Mouse (Mus musculus) stomach, embryonic 15.5 days (tissue): ENCODE measurements at regions not wholly inside any gene's neighbourhood (a gene's known extent, or its start where the extent isn't known, plus 50 kb on each side); places are given as distances from the start of the nearest gene placed in this dataset.

Experiments used
- ATAC-seq: fragments of 200-750 bp; cut with Nextera tagmentation; 2 replicates; pipeline ENCODE4 v1.8.0; 2017; ENCODE audit warnings: low read depth, moderate number of reproducible peaks, moderate TSS enrichment; ENCODE audit not compliant: insufficient read depth, low FRiP score
- H3K27ac ChIP-seq: fragments of 300-500 bp; sonication (generic); 2 replicates; pipeline ENCODE4 v1.5.1; 2015; ENCODE audit warnings: mild to moderate bottlenecking, inconsistent platforms
- H3K27me3 ChIP-seq: fragments of 300-500 bp; sonication (generic); replicated peaks from 2 replicates; pipeline ENCODE4 v1.6.1; 2015; ENCODE audit warnings: inconsistent platforms
- H3K36me3 ChIP-seq: fragments of 300-500 bp; sonication (generic); 2 replicates; pipeline ENCODE4 v1.6.1; 2015; ENCODE audit warnings: inconsistent platforms
- H3K4me1 ChIP-seq: fragments of 300-500 bp; sonication (generic); 2 replicates; pipeline ENCODE4 v1.6.1; 2015; ENCODE audit warnings: inconsistent platforms
- H3K4me2 ChIP-seq: fragments of 300-500 bp; sonication (generic); 2 replicates; pipeline ENCODE4 v1.6.1; 2015; ENCODE audit warnings: mild to moderate bottlenecking, inconsistent platforms
- H3K4me3 ChIP-seq: fragments of 300-500 bp; sonication (generic); replicated peaks from 2 replicates; pipeline ENCODE4 v1.5.1; 2015; ENCODE audit warnings: inconsistent platforms
- H3K9ac ChIP-seq: fragments of 300-500 bp; sonication (generic); 2 replicates; pipeline ENCODE4 v1.6.1; 2015; ENCODE audit warnings: inconsistent platforms
- H3K9me3 ChIP-seq: fragments of 300-500 bp; sonication (generic); 2 replicates; pipeline ENCODE4 v1.6.1; 2016; ENCODE audit warnings: inconsistent platforms
- WGBS: fragments of 180-500 bp; shearing (Covaris S2); methylation state at CpG from one replicate; pipeline ENCODE4 v1.1.7; 2015; 5-methylcytosine and 5-hydroxymethylcytosine counted together

- ATAC-seq, result no peak
- Histone ChIP-seq H3K9me3 (no peaks in the 10 kb centered on the region), H3K27ac (no peak overlapping the region), H3K4me1 (no peaks in the 10 kb centered on the region), H3K4me3 (no peak overlapping the region), H3K36me3 (no peaks in the 10 kb centered on the region), H3K9ac (no peak overlapping the region), H3K4me2 (no peak overlapping the region), H3K27me3 (no peaks in the 10 kb centered on the region)
- 26% methylated on average over 3 of the region's 3 CpGs for WGBS
Observed at GRCm38 (mm10) chr8:128156221-128156620, 202.2 kb upstream of the Nrp1 start.

- no peaks in the 10 kb centered on the region for H3K4me1 ChIP-seq
- no peak for ATAC-seq
- no peaks in the 10 kb centered on the region for H3K27me3 ChIP-seq
- H3K36me3 ChIP-seq, result no peaks in the 10 kb centered on the region
- no peak overlapping the region for H3K9ac ChIP-seq
- H3K27ac ChIP-seq, result no peak overlapping the region
- H3K9me3 ChIP-seq, result no peaks in the 10 kb centered on the region
- H3K4me3 ChIP-seq, result no peak overlapping the region
- H3K4me2 ChIP-seq, result no peak overlapping the region
Observed at GRCm38 (mm10) chr8:128162857-128163256, 195.5 kb upstream of the Nrp1 start.

GRCm38 (mm10) chr8:128164976-128165375 is 193.4 kb upstream of the Nrp1 start:
- Histone ChIP-seq H3K27me3 (no peaks in the 10 kb centered on the region), H3K27ac (no peak overlapping the region), H3K4me3 (no peak overlapping the region), H3K9me3 (no peaks in the 10 kb centered on the region), H3K9ac (no peak overlapping the region), H3K4me1 (no peaks in the 10 kb centered on the region), H3K4me2 (no peak overlapping the region), H3K36me3 (no peaks in the 10 kb centered on the region)
- WGBS, result 71% methylated on average over 5 of the region's 5 CpGs
- ATAC-seq, result no peak

- no peaks in the 10 kb centered on the region for H3K27me3 ChIP-seq
- H3K4me3 ChIP-seq, result no peak overlapping the region
- no peaks in the 10 kb centered on the region for H3K9me3 ChIP-seq
- H3K4me2 ChIP-seq, result no peak overlapping the region
- H3K4me1 ChIP-seq, result no peaks in the 10 kb centered on the region
- WGBS, result 88% methylated on average over 2 of the region's 2 CpGs
- H3K9ac ChIP-seq, result no peak overlapping the region
- no peaks in the 10 kb centered on the region for H3K36me3 ChIP-seq
- no peak overlapping the region for H3K27ac ChIP-seq
- no peak for ATAC-seq
Observed at GRCm38 (mm10) chr8:128165591-128165990, 192.8 kb upstream of the Nrp1 start.

- 73% methylated on average over 4 of the region's 4 CpGs for WGBS
- Histone ChIP-seq H3K4me3 (no peak overlapping the region), H3K27ac (no peak overlapping the region), H3K4me2 (no peak overlapping the region), H3K9ac (no peak overlapping the region), H3K9me3 (no peaks in the 10 kb centered on the region), H3K36me3 (no peaks in the 10 kb centered on the region), H3K4me1 (no peaks in the 10 kb centered on the region), H3K27me3 (no peaks in the 10 kb centered on the region)
- no peak for ATAC-seq
Observed at GRCm38 (mm10) chr8:128166097-128166496, 192.3 kb upstream of the Nrp1 start.

- H3K27ac ChIP-seq, result no peak overlapping the region
- 67% methylated on average over 3 of the region's 3 CpGs for WGBS
- no peak overlapping the region for H3K4me3 ChIP-seq
- no peak overlapping the region for H3K4me2 ChIP-seq
- no peak overlapping the region for H3K9ac ChIP-seq
- no peaks in the 10 kb centered on the region for H3K9me3 ChIP-seq
- no peaks in the 10 kb centered on the region for H3K36me3 ChIP-seq
- no peaks in the 10 kb centered on the region for H3K4me1 ChIP-seq
- H3K27me3 ChIP-seq, result no peaks in the 10 kb centered on the region
- ATAC-seq, result no peak
Observed at GRCm38 (mm10) chr8:128168819-128169218, 189.6 kb upstream of the Nrp1 start.

GRCm38 (mm10) chr8:128171116-128171515 is 187.3 kb upstream of the Nrp1 start:
- no peaks in the 10 kb centered on the region for H3K27me3 ChIP-seq
- no peaks in the 10 kb centered on the region for H3K9me3 ChIP-seq
- no peaks in the 10 kb centered on the region for H3K36me3 ChIP-seq
- peak; percentile 43; the same call in 1 of the 2 replicates for ATAC-seq
- no peak overlapping the region for H3K27ac ChIP-seq
- no peak overlapping the region for H3K9ac ChIP-seq
- H3K4me1 ChIP-seq, result no peaks in the 10 kb centered on the region
- H3K4me2 ChIP-seq, result no peak overlapping the region
- no peak overlapping the region for H3K4me3 ChIP-seq
- WGBS, result 26% methylated on average over 1 of the region's 1 CpGs

- no peak for ATAC-seq
- Histone ChIP-seq H3K27ac (no peak overlapping the region), H3K27me3 (no peaks in the 10 kb centered on the region), H3K9me3 (no peaks in the 10 kb centered on the region), H3K4me3 (no peak overlapping the region), H3K36me3 (no peaks in the 10 kb centered on the region), H3K4me2 (no peak overlapping the region), H3K9ac (no peak overlapping the region), H3K4me1 (no peaks in the 10 kb centered on the region)
- 79% methylated on average over 5 of the region's 5 CpGs for WGBS
Observed at GRCm38 (mm10) chr8:128180214-128180613, 178.2 kb upstream of the Nrp1 start.

- ATAC-seq, result no peak
- no peaks in the 10 kb centered on the region for H3K4me1 ChIP-seq
- no peaks in the 10 kb centered on the region for H3K36me3 ChIP-seq
- H3K9me3 ChIP-seq, result no peaks in the 10 kb centered on the region
- no peaks in the 10 kb centered on the region for H3K27me3 ChIP-seq
- WGBS, result 47% methylated on average over 4 of the region's 4 CpGs
- no peak overlapping the region for H3K9ac ChIP-seq
- no peak overlapping the region for H3K27ac ChIP-seq
- no peak overlapping the region for H3K4me2 ChIP-seq
- no peak overlapping the region for H3K4me3 ChIP-seq
Observed at GRCm38 (mm10) chr8:128183081-128183480, 175.3 kb upstream of the Nrp1 start.

- 40% methylated on average over 6 of the region's 6 CpGs for WGBS
- no peak overlapping the region for H3K4me3 ChIP-seq
- no peak overlapping the region for H3K4me2 ChIP-seq
- no peaks in the 10 kb centered on the region for H3K27me3 ChIP-seq
- H3K36me3 ChIP-seq, result no peaks in the 10 kb centered on the region
- no peak for ATAC-seq
- H3K9ac ChIP-seq, result no peak overlapping the region
- no peaks in the 10 kb centered on the region for H3K9me3 ChIP-seq
- no peak overlapping the region for H3K27ac ChIP-seq
- H3K4me1 ChIP-seq, result 0 out of 2 replicates have a peak, but pooled peaks cover 5% of the 10 kb centered on the region
Observed at GRCm38 (mm10) chr8:128188321-128188720, 170.1 kb upstream of the Nrp1 start.

- Histone ChIP-seq H3K27ac (peak overlapping the region; percentile 44; the same call in 1 of the 2 replicates), H3K9me3 (no peaks in the 10 kb centered on the region), H3K9ac (no peak overlapping the region), H3K4me1 (0 out of 2 replicates have a peak, but pooled peaks cover 5% of the 10 kb centered on the region), H3K4me3 (no peak overlapping the region), H3K27me3 (no peaks in the 10 kb centered on the region), H3K36me3 (no peaks in the 10 kb centered on the region), H3K4me2 (no peak overlapping the region)
- WGBS, result 36% methylated on average over 3 of the region's 3 CpGs
- no peak for ATAC-seq
Observed at GRCm38 (mm10) chr8:128193293-128193887, 165.0 kb upstream of the Nrp1 start.

- Histone ChIP-seq H3K9ac (no peak overlapping the region), H3K9me3 (no peaks in the 10 kb centered on the region), H3K36me3 (no peaks in the 10 kb centered on the region), H3K27me3 (no peaks in the 10 kb centered on the region), H3K4me2 (no peak overlapping the region), H3K27ac (no peak overlapping the region), H3K4me1 (no peaks in the 10 kb centered on the region), H3K4me3 (no peak overlapping the region)
- ATAC-seq, result no peak
- WGBS, result 63% methylated on average over 1 of the region's 1 CpGs
Observed at GRCm38 (mm10) chr8:128200815-128201214, 157.6 kb upstream of the Nrp1 start.

- no peaks in the 10 kb centered on the region for H3K4me1 ChIP-seq
- 40% methylated on average over 4 of the region's 4 CpGs for WGBS
- H3K4me2 ChIP-seq, result no peak overlapping the region
- H3K9ac ChIP-seq, result no peak overlapping the region
- no peak for ATAC-seq
- H3K36me3 ChIP-seq, result no peaks in the 10 kb centered on the region
- no peaks in the 10 kb centered on the region for H3K27me3 ChIP-seq
- no peak overlapping the region for H3K27ac ChIP-seq
- H3K9me3 ChIP-seq, result no peaks in the 10 kb centered on the region
- no peak overlapping the region for H3K4me3 ChIP-seq
Observed at GRCm38 (mm10) chr8:128201635-128202034, 156.8 kb upstream of the Nrp1 start.
